Mouse (Mus musculus) layer of hippocampus, postnatal 10 days (tissue): ENCODE data around the gene Napb. TPM values are rescaled to one million over a fixed set of nuclear protein-coding genes. Genes with fewer than 3 reads are reported as not detected.
"Not testable (repeated sequence)": the region's sequence is repeated elsewhere in the genome, so short reads cannot be mapped to it uniquely, and the experiment has no call there.

ENCODE experiments used
- DNase-seq, 2 experiments: peaks; one replicate each; pipeline ENCODE4 v3.0.0; 2021; ENCODE audit warnings: low spot score in 2 of 2
- long read RNA-seq: library from polyadenylated mRNA; stranded (forward); transcript quantifications from one replicate; pipeline ENCODE4 v2.0.0, GENCODE M21; 2023
- total RNA-seq, 2 experiments: library from RNA; stranded (reverse); gene quantifications; 2 replicates each; pipeline ENCODE4 v1.2.3; 2021

The Napb gene
- 100 to 1,000 TPM; 232 to 251 TPM for total RNA-seq
- long read RNA-seq, full-length matches to known transcripts = 75 of 113 reads
- long read RNA-seq, partial matches to known transcripts = 0 of 113 reads
- long read RNA-seq, other reads (novel, unspliced or antisense) = 38 of 113 reads

DNA sequence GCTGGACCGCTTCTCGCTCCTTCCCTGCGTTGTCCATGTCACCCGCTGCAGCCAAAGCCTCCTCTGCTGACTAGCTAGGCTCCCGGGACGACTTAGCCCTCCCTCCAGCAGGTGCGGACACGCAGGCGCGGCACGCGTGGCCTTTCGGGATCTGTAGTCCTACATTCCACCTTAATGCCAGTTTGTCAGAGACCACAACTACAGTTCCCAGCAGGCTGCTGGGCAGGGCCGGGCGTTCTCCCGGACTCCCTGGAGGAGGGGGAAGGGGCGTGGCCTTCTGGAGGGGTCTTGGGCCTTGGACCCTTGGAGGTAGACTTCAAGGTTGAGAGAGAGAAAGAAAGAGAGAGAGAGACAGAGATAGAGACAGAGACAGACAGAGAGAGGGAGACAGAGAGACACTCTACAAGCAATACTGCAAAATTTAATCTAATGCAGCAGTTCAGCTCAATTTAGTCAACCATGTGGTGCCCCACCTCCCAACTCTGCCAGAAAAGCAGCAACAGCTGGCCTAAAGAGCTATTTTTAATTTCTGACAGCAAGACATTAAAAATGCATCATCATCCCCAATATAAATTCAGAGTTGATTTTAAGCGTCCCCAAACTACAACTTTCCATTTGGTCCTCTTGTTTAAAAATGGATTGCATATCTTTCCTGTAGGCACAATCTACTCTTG, at the start of gene Napb:
Napb (minus strand) TSS at position 141 of the 674 bp plus-strand sequence.
- DNase-seq = peak; percentile 92 to 93

DNA sequence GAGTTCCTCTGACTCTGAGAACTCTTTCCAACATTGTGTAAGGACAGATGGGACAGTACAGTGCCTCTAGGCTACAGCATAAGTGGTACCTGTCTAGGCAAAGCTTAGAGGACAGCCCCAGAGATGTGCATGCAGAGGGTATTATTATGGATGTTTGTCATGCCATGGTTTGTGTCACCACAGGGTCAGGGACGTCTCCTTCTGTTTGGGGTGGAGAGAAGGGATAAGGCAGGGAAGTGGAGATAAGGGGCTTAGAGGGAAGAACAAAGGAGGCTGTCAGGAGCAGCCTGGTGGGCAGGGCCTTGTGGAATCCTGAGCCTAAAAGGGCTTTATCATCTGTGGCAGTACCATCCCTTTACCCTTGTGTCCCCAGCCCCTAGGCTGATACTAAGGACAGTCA, 49.4 kb upstream of the Napb start, which contains the start of gene 8030411F24Rik:
8030411F24Rik (plus strand) TSS at position 301 of the 400 bp plus-strand sequence.
- DNase-seq = no peak

DNA sequence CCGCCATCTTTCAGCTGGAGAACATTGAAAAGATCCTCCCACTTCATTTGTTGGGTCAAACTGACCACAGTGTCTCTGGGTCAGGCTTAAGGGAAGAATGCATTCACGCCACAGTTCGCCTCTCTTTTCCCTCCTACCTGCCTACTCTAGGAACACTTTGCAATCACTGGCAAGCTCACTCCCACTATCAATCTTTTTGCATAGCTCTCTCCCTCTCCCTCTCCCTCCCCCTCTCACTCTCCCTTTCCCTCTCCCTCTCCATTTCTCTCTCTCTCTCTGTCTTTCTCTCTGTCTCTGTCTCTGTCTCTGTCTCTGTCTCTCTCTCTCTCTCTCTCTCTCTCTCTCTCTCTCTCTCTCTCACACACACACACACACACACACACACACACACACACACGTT, 39.1 kb upstream of the Napb start, which contains the start of gene Cst11:
Cst11 (minus strand) TSS at position 101 of the 400 bp plus-strand sequence.
- DNase-seq = not testable (repeated sequence)

DNA sequence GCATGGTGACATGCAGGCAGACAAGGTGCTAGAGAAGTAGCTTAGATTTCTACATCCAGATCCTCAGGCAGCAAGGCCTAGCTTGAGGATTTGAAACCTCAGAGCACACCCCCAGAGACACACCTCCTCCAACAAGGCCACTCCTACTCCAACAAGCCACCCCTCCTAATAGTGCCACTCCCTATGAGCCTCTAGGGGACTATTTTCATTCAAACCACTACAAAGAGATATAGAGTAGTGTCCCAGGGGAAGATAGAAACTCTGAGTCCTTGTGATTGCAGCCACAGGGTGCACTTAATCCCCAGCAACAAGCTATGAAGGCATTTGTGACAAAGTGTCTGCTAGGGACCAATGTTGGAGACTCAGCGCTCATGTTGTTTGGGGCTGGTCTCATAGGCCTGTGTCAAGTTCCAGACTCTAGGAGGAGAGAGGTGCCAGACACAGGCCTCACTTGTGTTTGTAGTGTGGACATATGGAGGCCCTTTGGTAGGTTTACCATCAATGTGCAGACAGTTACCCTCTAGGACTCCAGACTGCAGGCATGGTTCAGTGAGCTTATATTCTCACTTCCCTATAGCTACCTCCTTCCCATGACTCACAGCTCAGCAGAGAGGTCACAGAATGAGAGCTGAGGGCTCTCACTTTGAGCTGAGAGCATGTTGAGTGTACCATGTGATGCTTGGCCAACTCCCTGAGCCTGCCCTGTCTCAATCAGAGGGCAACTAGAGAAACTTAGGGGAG, 31.6 kb upstream of the Napb start:
- DNase-seq = no peak

DNA sequence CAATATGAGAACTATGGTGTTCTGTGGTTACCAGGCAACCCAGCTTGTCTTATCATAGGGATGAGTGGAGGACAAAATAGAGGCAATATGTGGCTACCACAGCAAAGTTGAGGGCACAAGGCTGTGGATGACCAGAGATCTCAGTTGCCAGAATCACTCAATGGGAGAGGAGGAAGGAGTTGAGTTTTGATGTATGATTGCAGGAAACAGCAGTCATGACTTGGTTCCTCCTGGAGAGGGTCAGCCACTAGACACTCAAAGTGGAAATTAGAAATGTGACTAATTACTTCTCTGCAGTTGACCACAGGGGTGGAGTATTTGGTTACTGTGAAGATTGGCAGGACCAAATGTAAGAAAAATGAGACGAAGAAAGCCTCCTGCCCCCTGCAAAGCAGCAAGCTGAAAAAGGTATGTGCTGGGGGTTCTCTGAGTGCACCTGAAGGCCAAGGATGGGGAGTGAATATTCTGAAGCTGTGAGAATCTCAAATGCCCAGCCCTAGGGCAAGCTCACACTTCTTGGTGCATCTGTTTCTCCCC, 22.1 kb upstream of the Napb start:
- no peak for DNase-seq

DNA sequence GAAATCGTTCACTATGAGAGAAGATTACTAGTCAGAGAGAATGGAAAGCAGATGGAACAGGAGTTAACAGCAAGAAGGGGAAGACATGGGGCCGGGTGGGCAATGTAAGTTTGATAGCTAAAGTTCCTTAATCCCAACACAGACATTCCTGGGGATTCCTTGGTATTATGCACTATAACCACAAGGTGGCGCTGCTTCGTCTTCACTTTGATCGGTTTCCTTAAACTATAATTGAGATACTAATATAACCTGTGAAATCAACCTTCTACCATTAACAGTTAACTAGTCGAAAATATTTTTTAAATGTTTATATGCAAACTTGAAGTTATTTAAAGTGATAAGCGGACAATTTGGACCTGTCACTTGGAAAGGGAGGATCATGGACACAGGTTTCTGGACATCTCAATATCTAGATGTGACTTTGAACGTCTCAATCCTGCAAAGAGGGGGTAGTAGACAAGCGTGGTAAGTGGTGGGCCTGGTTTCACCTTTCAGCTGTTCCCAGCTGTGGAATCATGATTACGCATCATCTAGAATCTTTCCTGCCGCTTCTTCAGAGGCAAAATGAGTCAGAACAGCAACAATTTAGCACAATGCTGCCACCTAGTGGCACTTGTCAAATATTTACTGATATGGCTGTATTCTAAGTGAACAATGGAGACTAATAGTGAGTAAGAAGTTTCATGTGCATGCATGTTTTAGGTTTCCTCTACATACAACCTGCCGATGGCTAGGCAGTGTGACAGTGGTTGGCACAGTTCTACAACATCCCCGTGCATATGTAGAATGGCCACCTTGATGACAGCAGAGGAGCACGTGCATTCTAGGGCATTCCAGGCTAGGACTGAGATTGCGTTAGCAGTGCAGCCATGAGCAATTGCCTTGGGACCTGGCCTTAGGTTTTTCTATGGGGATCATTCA, 19.9 kb upstream of the Napb start:
- DNase-seq = peak; percentile 72 to 81

DNA sequence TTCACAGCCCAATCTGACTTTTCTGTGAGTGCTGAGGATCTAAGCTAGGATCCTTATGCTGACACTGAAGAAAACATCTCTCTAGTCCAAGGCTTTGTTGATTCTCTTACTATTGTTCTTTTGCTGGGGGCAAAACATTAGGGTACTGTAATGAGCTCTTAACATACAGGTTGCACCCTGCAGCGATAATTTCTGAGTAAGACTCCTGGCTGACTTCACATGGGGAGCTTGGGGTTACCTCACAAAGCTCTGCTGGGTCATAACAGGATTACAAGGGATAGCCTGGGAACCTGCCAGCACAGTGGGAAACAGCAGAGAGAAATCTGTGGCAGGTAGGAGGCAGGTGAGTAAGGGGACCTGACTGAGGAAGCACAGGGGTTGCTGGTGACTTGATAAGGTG, 17.8 kb upstream of the Napb start, which contains the start of gene Cstl1:
Cstl1 (plus strand) TSS at position 301 of the 400 bp plus-strand sequence.
- DNase-seq = no peak

DNA sequence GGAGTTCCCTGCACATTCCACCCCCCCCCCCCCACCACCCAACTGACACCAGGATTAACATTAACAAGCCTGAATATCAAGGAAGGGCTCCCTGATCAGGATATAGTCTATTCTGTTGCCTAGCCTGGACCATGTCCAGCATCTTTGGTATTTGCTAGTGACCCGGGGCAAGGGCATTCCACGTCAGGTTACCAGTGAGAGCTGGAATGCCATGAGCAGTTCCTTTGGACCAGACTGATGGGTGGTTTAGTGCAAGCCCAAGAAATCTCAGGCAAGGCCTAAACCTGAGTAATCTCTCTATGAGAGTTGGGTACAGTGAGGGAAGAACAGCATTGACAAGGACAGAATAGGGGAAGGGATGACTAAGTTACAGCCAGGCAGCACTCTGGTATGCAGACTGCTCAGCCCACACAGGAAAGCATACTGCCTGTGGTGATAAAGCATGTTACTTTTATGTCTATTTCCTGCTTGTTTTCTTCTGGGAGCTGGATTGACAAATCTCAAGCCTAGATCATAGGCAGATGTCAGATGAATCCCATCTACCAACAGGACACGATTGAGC, 11.7 kb upstream of the Napb start:
- no peak for DNase-seq

DNA sequence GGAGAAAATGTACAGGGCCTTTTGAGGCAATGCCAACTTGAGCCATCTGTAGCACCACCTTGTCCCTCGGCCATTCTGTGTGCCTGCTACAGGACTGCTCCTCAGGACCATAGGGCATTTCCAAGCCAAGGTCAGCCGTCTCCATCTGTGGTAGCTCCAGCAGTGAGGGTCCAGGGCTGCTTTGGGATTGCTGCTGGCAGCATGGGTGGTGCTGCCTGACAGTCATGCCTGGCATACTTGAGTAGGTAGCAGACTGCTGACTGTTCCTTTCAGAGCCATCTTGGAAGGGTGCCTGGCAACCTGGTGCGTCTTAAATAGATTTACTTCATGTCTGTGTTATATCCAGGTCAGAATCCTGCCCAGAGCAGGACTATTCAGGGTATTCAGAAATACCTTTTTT, 10.7 kb upstream of the Napb start:
- DNase-seq = peak; percentile 14 to 30

DNA sequence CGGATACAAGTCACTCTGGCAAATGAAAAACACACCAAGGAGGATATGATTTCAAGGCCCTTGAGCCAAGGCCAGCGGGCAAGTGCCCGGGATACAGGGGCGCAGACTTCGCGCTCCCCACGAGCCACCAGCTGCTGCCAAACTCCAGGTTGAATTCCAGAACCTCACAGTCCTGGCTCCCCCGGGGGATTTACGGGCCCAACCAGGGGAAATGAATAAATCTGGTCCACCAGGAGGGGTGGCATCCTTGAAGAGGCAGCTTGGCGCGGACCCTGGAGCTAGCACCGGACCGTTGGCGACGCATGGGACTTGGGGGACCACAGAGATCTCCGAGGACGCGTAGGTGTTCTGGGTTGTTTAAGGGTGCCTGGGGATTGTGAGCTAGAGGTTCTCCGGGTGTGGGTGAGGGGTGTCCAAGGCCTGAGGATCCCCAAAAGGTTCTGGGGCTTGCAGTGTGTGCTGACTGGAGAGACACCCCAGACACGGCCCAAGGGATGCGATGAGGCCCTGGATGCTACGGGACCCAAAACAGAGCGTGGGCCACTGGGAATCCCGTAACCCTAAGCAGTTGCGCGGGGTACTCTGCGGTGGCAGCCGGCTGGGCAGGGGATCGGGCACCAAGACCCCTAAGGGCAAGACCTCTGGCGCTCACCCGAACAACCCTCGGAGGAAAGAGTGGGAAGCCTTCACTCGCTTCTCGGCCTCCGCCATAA, 497 bp downstream of the Napb start:
- peak; percentile 37 to 49 for DNase-seq

DNA sequence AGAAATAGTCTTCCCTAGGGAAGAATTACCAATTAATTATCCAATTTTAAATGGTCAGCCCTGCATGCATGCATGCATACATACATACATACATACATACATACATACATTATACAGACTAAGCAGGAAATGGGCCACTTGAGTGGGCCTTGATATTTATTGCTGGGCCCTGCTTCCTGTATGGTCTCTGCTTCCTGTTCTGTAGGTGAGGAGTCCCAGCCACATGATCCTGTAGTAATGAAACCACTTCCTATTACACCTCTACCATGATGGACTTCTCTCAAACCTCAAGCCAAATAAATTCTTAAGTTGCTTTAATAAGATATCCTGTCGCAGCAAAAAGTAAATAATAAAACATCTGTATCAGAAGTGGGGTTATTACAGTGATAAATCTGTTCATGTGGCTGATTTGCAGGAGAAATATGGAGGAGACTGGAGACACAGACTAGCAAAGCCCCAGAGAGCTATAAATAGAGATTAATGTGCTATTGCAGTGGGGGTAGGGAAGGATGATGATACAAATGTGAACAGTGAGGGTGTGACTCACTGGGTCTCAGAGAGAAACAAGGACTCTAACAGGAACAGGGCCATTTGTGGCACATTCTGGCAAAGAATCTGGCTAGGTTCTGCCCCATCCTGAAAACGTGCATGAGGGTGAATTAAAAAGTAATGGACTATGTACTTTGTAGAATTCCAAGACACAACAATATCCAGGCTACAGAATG, 12.8 kb downstream of the Napb start:
- no peak for DNase-seq

DNA sequence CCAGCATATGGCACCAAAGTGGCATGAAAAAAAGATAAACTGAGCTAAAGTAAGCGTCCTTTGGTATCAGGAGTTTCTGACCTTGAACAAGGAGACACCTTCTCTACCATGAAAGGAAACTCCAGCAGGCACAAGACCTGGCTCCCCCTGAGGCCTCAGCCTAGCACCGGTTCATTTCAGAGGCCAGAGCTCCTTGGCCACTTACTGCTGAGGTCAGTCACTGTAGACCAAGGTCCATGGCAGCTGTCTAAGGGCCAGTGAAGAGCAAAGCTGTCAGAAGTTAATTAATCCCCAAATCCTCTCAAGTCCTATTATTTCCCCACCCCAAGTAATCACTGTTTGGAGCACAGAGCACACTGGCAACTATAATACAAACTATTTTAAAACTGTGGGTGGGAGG, 15.2 kb downstream of the Napb start:
- DNase-seq = no peak

DNA sequence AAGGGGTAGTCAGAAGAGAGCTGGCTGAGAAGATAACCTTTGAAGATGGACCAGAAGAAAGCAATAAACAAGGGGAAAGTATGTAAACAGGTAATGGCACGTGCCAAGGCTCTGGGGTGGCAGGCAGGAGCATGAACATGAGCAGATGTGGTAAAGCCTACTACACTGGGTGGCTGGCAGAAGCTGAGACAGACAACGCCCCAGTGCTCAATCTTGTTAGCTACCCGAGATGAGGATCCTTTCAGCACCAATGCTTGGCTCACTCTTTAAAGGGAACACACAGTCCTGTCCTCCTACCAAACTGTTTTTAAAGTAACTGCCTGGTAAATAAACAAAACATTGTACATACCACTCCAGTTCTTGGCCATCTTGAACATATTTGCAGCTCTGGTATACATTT, 19.9 kb downstream of the Napb start:
- DNase-seq = no peak

DNA sequence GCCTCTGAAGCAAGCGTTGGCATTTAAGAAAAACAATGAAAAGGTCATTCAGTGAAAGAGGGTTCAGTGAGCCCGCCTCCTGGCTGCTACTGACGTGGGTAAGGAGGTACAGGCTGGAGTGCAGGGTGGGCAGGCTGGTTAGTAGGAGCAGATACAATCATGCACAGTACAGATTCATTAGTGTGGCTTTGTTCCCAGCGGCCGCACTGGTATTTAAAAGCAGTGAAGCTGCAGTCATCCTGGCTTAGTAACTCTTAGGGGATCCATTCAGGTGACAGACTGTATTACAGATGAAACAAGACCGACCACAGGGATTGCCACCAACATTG, 25.1 kb downstream of the Napb start:
- no peak for DNase-seq

DNA sequence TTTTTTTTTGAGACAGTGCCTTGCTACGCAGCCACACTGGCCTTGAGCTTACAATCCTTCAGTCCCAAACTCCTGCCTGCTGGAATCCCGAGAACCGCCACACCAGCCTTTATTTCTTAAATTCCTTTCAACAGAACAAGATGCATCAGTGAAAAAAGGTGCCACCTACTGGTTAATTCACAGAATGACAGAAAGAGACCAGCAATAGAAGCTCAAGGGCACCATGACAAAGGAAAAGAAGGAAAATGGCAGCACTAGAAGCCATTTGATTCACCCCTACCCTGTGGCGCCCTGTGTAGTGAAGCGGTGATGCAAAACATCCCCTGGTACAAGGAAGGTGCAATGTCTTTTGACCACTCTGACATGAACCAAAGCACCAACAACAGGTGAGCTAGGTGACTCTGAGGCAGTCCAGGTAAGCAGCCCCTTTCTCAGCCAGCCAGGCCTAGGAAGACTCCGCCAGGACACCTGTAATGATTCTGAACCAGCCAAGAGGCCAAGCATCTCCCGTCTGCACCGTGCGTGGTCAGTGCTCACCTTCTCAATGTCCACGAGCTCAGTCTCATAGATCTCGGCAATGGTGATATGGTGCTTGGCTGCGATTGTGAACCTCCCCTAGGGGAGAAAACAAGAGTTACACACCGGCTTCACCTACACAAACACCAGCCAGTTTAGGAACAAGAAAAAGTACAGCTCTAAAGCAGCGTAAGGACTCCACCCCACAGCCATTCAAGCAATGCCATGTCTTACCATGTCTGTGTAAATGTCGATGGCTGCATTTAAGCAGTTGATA, 25.7 kb downstream of the Napb start:
- DNase-seq = peak in 1 of 2 experiments; percentile 11

DNA sequence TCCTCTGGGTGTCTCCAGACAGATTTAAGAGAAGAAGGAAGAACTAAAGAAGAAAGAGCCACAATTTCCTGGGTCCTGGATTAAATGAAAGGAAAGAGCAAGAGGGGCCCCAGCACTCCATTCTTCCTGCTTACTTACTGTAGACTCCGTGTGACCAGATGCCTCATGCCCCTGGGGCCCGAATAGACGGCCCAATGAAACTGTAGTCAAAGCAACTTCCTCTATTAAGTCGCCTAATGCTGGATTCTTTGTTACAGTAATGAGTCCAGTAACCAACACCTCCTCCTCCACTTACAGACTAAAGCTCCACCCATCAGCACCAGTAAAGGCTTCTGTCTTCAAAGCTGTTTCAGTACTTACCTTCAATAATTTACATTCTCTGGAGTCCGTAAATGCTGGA, 33.7 kb downstream of the Napb start:
- DNase-seq = no peak

DNA sequence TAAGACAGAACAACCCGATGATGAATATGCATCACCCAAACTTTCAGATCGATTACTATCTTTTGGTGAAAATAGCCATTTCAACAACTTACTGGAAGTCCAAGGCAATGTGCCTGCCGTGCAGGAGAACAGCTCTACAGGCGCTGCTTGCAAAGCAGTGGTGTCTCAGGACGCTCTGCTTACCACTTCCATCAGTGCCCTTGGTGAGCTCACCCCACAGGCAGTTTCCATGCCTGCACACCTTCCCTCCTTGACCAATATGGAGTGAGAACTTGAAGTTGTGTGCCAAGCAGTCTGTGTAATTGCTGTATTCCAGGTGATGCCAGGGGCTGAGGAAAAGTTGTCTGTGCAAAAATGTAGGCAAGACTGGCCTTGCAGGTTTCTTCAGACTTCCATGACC, 41.5 kb downstream of the Napb start:
- no peak for DNase-seq

DNA sequence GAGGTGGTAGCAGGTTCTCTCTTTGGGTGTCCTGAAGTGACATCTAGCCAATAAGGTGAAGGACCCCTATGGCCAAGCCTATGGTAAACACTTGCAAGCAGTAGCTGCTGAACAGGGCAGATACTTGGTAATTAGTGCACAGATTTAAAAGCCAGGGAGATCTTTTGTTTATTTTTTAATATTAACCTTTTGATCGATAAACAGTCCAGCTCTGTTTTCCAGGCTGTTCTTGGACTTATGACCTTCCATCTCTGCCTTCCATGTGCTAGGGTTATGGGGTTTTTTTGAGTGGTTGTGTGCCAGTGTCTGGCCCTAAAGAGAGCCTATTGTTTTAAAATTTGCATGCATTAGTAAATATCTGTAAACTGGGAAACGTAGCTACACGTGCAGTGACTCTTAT, 42.0 kb downstream of the Napb start:
- no peak for DNase-seq
